Mouse (Mus musculus) brain, adult 10 weeks (tissue): ENCODE data around the gene Gnaz. TPM values are rescaled to one million over a fixed set of nuclear protein-coding genes. Genes with fewer than 3 reads are reported as not detected.

ENCODE experiments used
- polyA plus RNA-seq: library from polyadenylated mRNA; stranded (reverse); fragments of 350-450 nt; fragmentation: Illumina TruSeq; extraction: RNeasy Lipid Tissue Mini Kit (QIAGEN cat#74804); gene quantifications from one replicate; pipeline ENCODE4 v1.2.3, GENCODE M21; 2015; ENCODE audit warnings: low read depth, low replicate concordance

The Gnaz gene
- 47.7 TPM for polyA plus RNA-seq

DNA sequence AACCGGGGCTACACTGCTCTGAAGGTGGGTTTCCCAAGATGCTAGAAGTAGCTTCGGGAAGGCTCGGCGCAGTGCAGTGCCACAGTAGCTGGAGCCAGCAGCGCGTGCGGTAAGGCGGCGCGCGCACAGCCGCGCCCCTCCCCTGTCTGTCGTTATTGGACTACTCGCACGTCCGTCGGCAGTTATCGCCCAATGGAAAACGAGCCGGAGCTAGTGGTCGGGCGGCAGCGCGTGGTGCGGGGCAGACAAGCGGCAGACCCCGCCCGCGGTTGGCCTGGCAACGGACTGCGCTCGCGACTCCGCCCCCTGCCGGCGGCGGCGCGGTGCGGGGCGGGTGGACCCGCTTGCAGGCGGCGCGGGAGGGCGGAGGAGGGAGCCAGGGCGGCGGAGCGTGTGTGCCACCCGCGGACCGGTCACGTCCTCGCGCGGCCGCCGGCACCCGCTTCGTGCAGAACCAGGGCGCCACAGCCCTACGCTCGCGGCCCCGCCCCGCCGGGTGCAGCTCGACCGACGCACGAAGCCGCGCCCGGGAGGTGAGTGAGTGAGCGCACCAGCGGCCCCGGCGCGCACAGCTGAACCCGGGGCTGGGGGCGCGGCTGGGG is at the start of gene Gnaz:
Gene Gnaz, plus strand, starts transcription at position 328 of the 602 bp plus-strand sequence.

GRCm38 (mm10) chr10:75032395-75032794 is 65.4 kb downstream of the Gnaz start, which contains the start of gene Rsph14:
TSS of gene Rsph14 (minus strand) at chr10:75032586.

GRCm38 (mm10) chr10:75036883-75037379 is 70.0 kb downstream of the Gnaz start, which contains the start of gene Rab36:
TSS of gene Rab36 (plus strand) at chr10:75037058.

GRCm38 (mm10) chr10:75060217-75060842 is 93.4 kb downstream of the Gnaz start, which contains the start of gene Bcr:
TSS of gene Bcr (plus strand) at chr10:75060592.

Other genes starting within 250 kb of the Gnaz start
- 1.6 TPM for gene Rsph14, start 65.4 kb downstream of the Gnaz start, polyA plus RNA-seq
- gene Rab36, start 69.9 kb downstream of the Gnaz start, polyA plus RNA-seq = 24.1 TPM
- 55.2 TPM for gene Bcr, start 93.4 kb downstream of the Gnaz start, polyA plus RNA-seq
- 24.1 TPM for gene Specc1l, start 244.9 kb downstream of the Gnaz start, polyA plus RNA-seq